Mouse (Mus musculus) heart, embryonic 10.5 days (tissue): ENCODE measurements around the gene Camk2n2. TPM values are rescaled to one million over a fixed set of nuclear protein-coding genes. Genes with fewer than 3 reads are reported as not detected.
A peak's percentile ranks its signal among the peaks of the same experiment; 100 is the strongest.

Experiments used
- DNase-seq: peaks from one replicate; pipeline ENCODE4 v3.0.0-alpha.2; 2017; ENCODE audit warnings: low spot score
- H3K27ac ChIP-seq: fragments of 300-500 bp; sonication (generic); 2 replicates; pipeline ENCODE4 v1.5.1; 2016; ENCODE audit warnings: mild to moderate bottlenecking
- H3K27me3 ChIP-seq: fragments of 300-500 bp; sonication (generic); 2 replicates; pipeline ENCODE4 v1.6.1; 2016; ENCODE audit warnings: mild to moderate bottlenecking; ENCODE audit not compliant: poor library complexity, insufficient read depth, severe bottlenecking
- H3K36me3 ChIP-seq: fragments of 300-500 bp; sonication (generic); 2 replicates; pipeline ENCODE4 v1.6.1; 2016; ENCODE audit warnings: mild to moderate bottlenecking, moderate library complexity
- H3K4me1 ChIP-seq: fragments of 300-500 bp; sonication (generic); 2 replicates; pipeline ENCODE4 v1.6.1; 2016; ENCODE audit warnings: mild to moderate bottlenecking
- H3K4me3 ChIP-seq: fragments of 300-500 bp; sonication (generic); 2 replicates; pipeline ENCODE4 v1.5.1; 2016; ENCODE audit warnings: mild to moderate bottlenecking, moderate library complexity
- H3K9me3 ChIP-seq: fragments of 300-500 bp; sonication (generic); 2 replicates; pipeline ENCODE4 v1.6.1; 2016; ENCODE audit warnings: mild to moderate bottlenecking, moderate library complexity
- WGBS: fragments of 180-500 bp; shearing (Covaris S2); methylation state at CpG from one replicate; pipeline ENCODE4 v1.1.7; 2016; 5-methylcytosine and 5-hydroxymethylcytosine counted together
- polyA plus RNA-seq: library from polyadenylated mRNA; unstranded; fragments of >200 nt; fragmentation: Nextera tagmentation; extraction: Ambion mirVana; gene quantifications from 2 replicates; pipeline ENCODE4 v1.2.1, GENCODE M21; 2016

The Camk2n2 gene
- polyA plus RNA-seq, 1 experiment from 2014 or later = 0.83 TPM

GRCm38 (mm10) chr16:20628871-20629391 lies 7.8 kb upstream of the Camk2n2 start:
- no peak overlapping the region for H3K27ac ChIP-seq
- DNase-seq = no peak
- no peaks in the 10 kb centered on the region for H3K36me3 ChIP-seq
- H3K9me3 ChIP-seq = no peaks in the 10 kb centered on the region
- WGBS = 55% methylated on average over 11 of the region's 11 CpGs
- peaks cover 32% of the 10 kb centered on the region for H3K27me3 ChIP-seq
- H3K4me1 ChIP-seq = peaks cover 10% of the 10 kb centered on the region; the same call in 1 of the 2 replicates
- no peak overlapping the region for H3K4me3 ChIP-seq

GRCm38 (mm10) chr16:20623211-20623610 lies 2.1 kb upstream of the Camk2n2 start:
- H3K9me3 ChIP-seq = no peaks in the 10 kb centered on the region
- DNase-seq = no peak
- peaks cover 51% of the 10 kb centered on the region for H3K27me3 ChIP-seq
- 69% methylated on average over 2 of the region's 2 CpGs for WGBS
- H3K4me1 ChIP-seq = peaks cover 36% of the 10 kb centered on the region
- H3K27ac ChIP-seq = no peak overlapping the region
- H3K36me3 ChIP-seq = 0 out of 2 replicates have a peak, but pooled peaks cover 4% of the 10 kb centered on the region
- no peak overlapping the region for H3K4me3 ChIP-seq

GRCm38 (mm10) chr16:20621991-20622685 lies 1.1 kb upstream of the Camk2n2 start:
- Histone ChIP-seq H3K9me3 (no peaks in the 10 kb centered on the region), H3K27me3 (peaks cover 59% of the 10 kb centered on the region), H3K27ac (peak overlapping the region; percentile 84), H3K4me3 (peak overlapping the region; percentile 77), H3K36me3 (0 out of 2 replicates have a peak, but pooled peaks cover 5% of the 10 kb centered on the region), H3K4me1 (peaks cover 36% of the 10 kb centered on the region)
- WGBS = under 1% methylated on average over 37 of the region's 37 CpGs
- DNase-seq = peak; percentile 85

- WGBS = under 1% methylated on average over 30 of the region's 32 CpGs
- Histone ChIP-seq H3K27me3 (peaks cover 59% of the 10 kb centered on the region), H3K36me3 (0 out of 2 replicates have a peak, but pooled peaks cover 7% of the 10 kb centered on the region), H3K27ac (peak overlapping the region; percentile 84), H3K4me3 (peak overlapping the region; percentile 77), H3K9me3 (no peaks in the 10 kb centered on the region), H3K4me1 (peaks cover 36% of the 10 kb centered on the region)
- no peak for DNase-seq
Observed at GRCm38 (mm10) chr16:20620751-20621190, 316 bp downstream of the Camk2n2 start.

- no peaks in the 10 kb centered on the region for H3K9me3 ChIP-seq
- no peak for DNase-seq
- WGBS = under 1% methylated on average over 9 of the region's 9 CpGs
- peaks cover 59% of the 10 kb centered on the region for H3K27me3 ChIP-seq
- 0 out of 2 replicates have a peak, but pooled peaks cover 7% of the 10 kb centered on the region for H3K36me3 ChIP-seq
- H3K4me1 ChIP-seq = peaks cover 36% of the 10 kb centered on the region
- no peak overlapping the region for H3K27ac ChIP-seq
- peak overlapping the region; percentile 77 for H3K4me3 ChIP-seq
Observed at GRCm38 (mm10) chr16:20620399-20620735, 720 bp downstream of the Camk2n2 start.

GRCm38 (mm10) chr16:20619541-20620398 lies 1.3 kb downstream of the Camk2n2 start:
- Histone ChIP-seq H3K27me3 (peaks cover 59% of the 10 kb centered on the region), H3K9me3 (no peaks in the 10 kb centered on the region), H3K4me1 (peaks cover 36% of the 10 kb centered on the region), H3K4me3 (peak overlapping the region; percentile 77), H3K36me3 (0 out of 2 replicates have a peak, but pooled peaks cover 7% of the 10 kb centered on the region), H3K27ac (no peak overlapping the region)
- DNase-seq = no peak
- WGBS = 2% methylated on average over 82 of the region's 83 CpGs

- DNase-seq = peak; percentile 97
- Histone ChIP-seq H3K27me3 (no peaks in the 10 kb centered on the region), H3K27ac (peak within 1 kb of the TSS; percentile 95), H3K4me1 (peaks cover 21% of the 10 kb centered on the region), H3K36me3 (peaks cover 25% of the 10 kb centered on the region), H3K9me3 (no peaks in the 10 kb centered on the region), H3K4me3 (peak within 1 kb of the TSS; percentile 96)
- 2% methylated on average over 41 of the region's 41 CpGs for WGBS
Observed at GRCm38 (mm10) chr16:20611357-20612227, 9.5 kb downstream of the Camk2n2 start, which contains the start of the genes Eef1akmt4, Gm49333 and Alg3. Gene Eef1akmt4 (plus strand): TSS chr16:20611593. Gene Gm49333 (plus strand): TSS chr16:20611610. Gene Alg3 (minus strand): TSS chr16:20611735.

- Histone ChIP-seq H3K4me3 (peak overlapping the region; percentile 96), H3K9me3 (no peaks in the 10 kb centered on the region), H3K36me3 (peaks cover 31% of the 10 kb centered on the region), H3K27ac (peak overlapping the region; percentile 95), H3K4me1 (peaks cover 21% of the 10 kb centered on the region), H3K27me3 (no peaks in the 10 kb centered on the region)
- under 1% methylated on average over 28 of the region's 28 CpGs for WGBS
- peak; percentile 91 for DNase-seq
Observed at GRCm38 (mm10) chr16:20610501-20611356, 10.4 kb downstream of the Camk2n2 start.

- no peak for DNase-seq
- 81% methylated on average over 9 of the region's 9 CpGs for WGBS
Observed at GRCm38 (mm10) chr16:20604705-20605104, 16.4 kb downstream of the Camk2n2 start.

GRCm38 (mm10) chr16:20600511-20600910 lies 20.6 kb downstream of the Camk2n2 start:
- WGBS = 69% methylated on average over 5 of the region's 5 CpGs
- no peak for DNase-seq

More at GRCm38 (mm10) chr16:20604705-20605104, 16.4 kb downstream of the Camk2n2 start:
- Histone ChIP-seq H3K9me3 (no peaks in the 10 kb centered on the region), H3K27me3 (no peaks in the 10 kb centered on the region), H3K4me3 (no peak overlapping the region), H3K27ac (no peak overlapping the region), H3K4me1 (peaks cover 10% of the 10 kb centered on the region; the same call in 1 of the 2 replicates), H3K36me3 (peaks cover 49% of the 10 kb centered on the region)

GRCm38 (mm10) chr16:20596687-20597441 lies 24.2 kb downstream of the Camk2n2 start:
- DNase-seq = no peak
- Histone ChIP-seq H3K27me3 (peaks cover 36% of the 10 kb centered on the region), H3K9me3 (no peaks in the 10 kb centered on the region), H3K4me1 (no peaks in the 10 kb centered on the region), H3K4me3 (no peak overlapping the region), H3K36me3 (no peaks in the 10 kb centered on the region), H3K27ac (no peak overlapping the region)
- 61% methylated on average over 7 of the region's 7 CpGs for WGBS

More at GRCm38 (mm10) chr16:20600511-20600910, 20.6 kb downstream of the Camk2n2 start:
- H3K27ac ChIP-seq = no peak overlapping the region
- no peaks in the 10 kb centered on the region for H3K9me3 ChIP-seq
- no peaks in the 10 kb centered on the region for H3K4me1 ChIP-seq
- H3K4me3 ChIP-seq = no peak overlapping the region
- H3K36me3 ChIP-seq = peaks cover 16% of the 10 kb centered on the region
- peaks cover 6% of the 10 kb centered on the region; the same call in 1 of the 2 replicates for H3K27me3 ChIP-seq
